Mouse (Mus musculus): Measurements from ENCODE around the gene Snta1.

Snta1 gene

DNA sequence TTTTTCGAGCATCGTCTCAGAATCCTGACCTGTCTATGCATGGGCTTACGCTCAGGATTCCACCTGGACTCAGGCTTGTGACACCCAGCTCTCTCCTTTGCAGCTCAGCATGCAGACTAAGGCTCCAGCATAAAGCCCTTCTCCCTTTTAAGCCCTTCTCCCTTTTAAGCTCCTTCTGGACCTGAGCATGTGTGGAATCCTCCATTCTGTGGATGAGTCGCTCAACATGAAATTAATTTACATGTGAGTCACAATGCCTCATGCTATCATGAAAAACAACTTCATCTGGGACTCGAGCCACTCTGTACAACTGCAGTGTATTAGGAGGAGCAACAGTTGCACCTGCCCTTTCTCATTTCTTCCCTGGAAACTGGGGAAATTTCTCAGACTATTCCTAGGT is 14.3 kb upstream of the Snta1 start:
- no peak for DNase-seq (ENCODE audit: low spot score)

DNA sequence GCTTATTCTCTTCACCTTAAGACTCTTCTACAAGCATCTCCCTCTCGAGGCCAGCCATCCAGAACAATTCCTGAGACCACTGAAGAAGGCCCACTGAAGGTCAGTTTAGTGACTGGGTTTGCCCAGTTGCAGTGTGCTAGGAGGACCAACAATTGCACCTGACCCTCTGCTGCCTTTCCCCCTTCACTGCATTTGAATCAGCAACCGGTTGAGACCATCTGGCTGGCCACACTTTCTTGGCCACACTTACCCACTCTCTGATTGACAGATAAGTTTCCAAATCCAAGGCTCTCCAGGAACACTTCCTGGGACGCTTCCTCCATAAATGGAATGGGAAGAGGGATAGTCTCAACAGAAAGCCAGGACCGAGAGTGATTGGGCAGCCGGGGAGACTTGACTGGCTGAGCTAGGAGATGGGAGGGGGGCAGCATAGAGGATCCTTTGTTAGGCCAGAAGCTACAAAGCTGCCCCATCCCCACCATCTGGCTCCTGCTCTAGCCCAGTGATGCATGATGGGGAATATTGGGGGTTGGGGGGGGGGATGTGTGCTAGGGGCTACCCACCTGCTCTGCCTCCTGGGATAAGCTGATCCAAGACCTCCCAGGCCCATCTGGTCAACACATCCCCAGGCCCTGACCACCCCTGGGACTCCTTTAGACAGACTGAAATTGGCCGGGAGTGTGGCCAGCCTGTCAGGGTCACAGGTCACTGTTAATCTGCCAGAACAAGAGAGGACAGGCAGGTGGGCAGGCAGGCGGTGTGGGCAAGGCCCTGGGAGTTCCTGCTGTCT is 13.2 kb upstream of the Snta1 start:
- peak; percentile 81 for DNase-seq (ENCODE audit: low spot score)

DNA sequence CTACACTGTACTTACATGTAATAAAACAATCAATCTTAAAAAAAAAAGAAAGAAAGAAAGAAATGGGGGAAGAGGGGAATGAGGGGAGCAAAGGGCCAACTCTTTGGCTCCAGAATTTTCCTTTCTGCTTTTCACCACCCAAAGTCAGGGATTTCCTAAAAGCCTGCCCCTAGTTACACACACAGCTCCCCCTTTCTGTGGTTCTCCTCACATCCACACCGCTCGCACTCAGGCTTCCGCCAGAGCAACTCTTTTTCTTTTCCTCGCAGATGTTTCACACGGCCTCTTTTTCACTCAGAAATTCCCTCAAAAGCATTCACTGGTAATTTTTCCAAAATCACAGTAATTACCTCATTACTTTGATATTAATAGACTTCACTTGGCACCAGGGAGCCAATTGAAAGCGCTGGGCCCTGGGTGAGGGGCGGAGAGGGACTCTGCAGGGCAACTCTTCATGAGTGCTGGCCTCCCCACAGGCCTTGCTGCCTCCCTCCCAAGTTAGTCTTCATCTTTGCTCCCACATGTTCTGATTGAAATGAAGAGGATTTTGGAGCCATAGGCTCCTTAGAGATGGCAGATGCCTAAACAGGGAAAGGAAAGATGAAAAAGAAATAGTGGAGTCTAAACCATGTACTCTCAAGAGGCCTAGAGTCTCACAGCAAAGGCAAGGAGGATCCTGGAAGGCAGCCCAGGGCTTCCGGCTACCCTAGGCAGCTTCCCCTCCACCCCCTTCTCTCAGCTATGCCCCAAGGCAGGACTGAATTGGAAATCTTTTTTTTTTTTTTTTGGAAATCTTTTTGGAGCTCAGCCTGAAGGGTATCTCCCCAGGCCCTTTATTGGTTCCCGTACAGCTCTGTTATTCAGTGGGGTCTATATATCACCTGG is 12.0 kb upstream of the Snta1 start:
- no peak for DNase-seq (ENCODE audit: low spot score)

DNA sequence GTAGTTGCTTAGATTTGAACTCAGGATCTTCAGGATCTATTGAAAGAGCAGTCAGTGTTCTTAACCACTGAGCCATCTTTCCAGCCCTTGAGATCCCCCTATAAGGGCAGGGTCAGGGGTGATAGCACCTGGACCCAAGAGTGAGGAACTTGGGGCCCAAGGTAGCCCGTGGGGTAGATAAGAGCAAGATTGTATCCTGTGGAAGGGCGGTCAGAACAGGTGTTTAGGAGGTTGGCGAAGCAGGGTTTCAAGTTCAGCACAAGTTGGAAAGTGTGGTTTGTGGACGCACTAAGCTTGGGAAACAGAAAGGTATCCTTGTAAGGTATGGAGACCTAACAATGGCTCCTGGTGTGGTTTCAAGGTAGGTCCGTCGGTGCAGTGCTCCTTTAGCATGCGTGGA is 10.1 kb upstream of the Snta1 start:
- DNase-seq (ENCODE audit: low spot score): no peak

DNA sequence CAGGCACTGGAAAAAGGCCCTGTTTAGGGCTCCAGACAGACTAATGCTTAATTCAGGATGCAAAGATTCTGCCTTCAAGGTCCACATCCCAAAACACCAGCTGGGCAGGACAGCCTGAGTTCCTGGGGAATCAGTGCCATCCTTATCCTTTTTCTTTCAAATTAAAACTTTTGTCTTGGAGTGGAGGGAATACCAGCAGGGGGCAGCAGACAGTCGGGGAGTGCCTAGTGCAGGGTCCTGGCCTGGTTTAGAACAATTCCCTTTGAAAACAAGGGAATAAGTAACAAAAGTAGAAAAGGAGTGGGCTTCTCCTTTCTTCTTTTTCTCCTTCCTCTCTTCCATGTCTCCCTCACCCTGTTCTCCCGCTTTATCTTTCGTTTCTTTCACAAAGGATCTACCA is 9.2 kb upstream of the Snta1 start:
- DNase-seq (ENCODE audit: low spot score): peak; percentile 89

DNA sequence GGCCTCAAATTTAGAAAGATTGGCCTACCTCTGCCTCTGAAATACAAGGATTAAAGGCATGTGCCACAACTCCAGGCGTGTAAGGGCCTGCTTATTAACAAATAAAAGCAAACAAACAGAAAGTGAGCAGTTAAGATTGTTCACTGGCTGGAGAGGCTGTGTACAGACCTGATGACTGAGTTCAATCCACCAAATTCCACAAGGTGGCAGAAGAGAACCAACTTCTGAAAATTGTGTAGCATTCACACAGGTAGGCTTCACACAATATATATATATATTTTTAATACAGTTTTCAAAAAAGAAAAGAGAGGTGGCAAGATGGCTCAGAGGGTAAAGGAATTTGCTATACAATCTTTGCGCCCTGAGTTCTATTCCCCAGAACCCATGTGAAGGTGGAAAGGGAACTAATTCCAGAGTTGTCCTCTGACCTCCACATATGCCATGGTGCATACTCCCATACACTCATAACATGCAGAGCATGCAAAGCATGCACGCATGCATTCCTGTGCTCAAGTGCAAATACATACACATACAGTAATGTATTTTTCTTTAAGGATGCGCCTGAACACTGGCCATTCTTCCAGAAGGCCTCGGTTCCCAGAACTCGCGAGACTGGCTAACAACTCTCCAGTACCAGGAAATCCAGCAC is 4.2 kb upstream of the Snta1 start:
- DNase-seq (ENCODE audit: low spot score): peak; percentile 82

DNA sequence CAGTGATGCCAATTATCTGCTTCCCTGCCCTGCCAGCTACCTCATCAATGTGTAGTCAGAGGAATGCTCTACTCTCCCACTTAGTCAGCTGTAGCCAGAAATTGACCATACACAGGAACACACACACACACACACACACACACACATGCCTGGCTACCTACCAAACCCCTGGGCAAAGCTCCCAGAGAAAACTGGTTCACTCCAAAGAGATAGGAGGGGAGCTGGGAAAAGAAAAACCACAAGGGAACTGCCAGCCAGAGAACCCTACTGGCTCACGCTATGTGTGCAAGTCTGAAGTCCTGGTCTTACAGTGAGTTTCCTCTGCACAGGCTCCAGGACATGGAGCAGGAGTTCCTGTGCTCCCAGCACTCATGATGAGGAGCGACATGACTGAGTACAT is 2.5 kb upstream of the Snta1 start:
- no peak for DNase-seq (ENCODE audit: low spot score)

DNA sequence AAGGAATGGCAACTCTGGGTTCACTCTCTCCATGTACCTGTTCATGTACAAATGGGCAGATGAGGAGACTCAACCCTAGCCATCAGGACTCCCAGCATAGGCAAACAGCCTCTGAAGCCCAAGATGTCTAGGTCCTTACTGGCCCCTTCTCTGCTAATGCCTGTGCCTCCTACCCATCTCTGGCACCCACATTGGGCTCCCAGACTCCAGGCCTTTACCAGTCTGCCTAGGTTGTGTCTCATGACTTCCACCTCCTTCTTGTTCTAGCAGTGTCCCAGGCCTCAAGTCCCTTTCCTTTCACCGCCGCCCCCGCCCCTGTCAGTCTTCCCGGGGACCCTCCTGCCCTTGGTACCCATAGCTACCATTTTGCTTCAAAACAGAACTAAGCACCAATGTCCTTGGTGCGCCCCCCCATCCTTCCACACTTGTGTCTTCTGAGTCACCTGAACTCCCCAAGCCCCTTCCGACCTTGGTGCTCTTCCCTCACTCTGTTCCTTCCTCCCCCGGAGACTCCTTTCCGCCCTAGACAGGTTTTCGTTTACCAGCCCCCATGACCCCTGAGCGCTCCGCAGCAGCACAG is 746 bp downstream of the Snta1 start:
- DNase-seq (ENCODE audit: low spot score): no peak

DNA sequence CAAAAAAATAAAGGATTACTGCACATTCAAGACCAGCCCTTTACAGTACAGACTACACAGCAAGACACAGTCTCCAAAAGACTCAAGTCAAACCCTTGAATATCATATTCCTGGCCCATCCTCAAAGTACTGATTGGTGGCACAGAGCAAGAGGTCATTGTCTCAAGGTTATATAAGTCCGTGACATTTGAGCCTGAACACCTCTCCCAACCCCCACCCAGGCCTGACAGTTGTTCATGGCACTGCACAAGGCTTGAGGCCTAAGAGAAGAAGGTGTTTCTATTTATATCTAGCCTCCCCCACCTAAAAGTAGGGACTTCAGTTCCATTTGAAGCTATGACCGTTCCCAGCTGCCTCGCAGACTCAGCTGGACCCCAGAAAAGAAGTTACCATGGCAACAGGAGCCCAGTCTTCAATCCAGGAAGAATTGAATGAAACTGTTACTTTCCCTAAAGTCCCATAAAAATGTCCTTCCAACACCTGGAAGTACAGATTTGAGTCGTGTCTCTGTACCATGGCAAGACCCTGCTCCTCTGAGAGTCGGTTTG is 2.4 kb downstream of the Snta1 start:
- no peak for DNase-seq (ENCODE audit: low spot score)

DNA sequence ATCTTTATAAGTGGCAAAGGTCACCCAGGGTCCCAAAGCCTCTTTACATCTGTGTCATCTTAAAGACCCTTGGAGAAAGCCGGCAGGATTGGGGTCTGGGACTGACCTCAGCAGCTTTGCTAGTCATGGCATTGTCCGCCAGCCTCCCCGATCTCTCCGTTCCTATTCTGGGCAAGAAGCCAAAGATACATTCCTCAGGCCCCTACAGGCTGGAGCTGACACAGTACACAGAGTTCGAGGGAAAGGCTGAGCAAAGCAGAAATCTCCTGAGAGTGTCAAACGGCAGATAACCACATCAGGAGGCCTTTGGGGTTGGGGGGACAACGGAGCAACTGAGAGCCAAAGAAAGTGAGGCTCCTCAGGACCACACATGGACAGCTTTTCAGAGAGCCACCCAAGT is 5.1 kb downstream of the Snta1 start:
- peak; percentile 38 for DNase-seq (ENCODE audit: low spot score)

DNA sequence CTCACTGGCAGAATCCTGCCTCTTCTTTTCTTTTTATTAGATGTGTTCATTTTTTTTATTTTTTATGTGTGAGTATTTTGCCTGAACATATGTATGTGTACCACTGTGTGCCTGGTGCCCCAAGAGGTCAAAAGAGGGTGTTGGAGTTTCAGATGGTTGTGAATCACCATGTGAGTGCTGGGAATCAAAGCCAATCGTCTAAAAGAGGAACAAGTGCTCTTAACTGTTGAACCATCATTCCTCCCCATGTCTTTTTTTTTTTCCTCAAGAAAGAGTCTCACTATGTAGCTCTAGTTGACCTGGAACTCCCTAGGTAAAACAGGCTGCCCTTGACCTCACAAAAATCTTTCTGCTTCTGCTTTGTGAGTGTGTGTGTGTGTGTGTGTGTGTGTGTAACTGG is 5.9 kb downstream of the Snta1 start:
- no peak for DNase-seq (ENCODE audit: low spot score)

DNA sequence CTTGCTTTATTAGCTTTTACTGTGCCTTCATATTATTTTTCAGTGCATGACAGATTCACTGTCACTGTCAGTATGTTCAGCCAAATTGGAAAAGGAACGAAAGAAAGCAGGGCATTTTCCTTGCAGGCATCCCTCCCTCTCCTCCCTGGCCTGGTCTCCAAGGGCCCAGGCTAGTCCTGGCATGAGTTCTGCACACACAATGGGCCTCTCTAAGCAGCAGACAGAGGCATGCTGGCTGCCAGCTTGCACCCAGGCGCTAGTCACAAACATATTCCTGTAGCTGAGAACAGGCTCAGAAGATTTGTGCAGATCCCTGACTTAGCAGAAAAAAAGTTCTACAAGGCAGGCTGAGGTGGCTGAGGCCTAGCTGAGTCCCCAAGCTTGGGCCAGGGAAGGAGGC is 8.6 kb downstream of the Snta1 start:
- DNase-seq (ENCODE audit: low spot score): no peak

DNA sequence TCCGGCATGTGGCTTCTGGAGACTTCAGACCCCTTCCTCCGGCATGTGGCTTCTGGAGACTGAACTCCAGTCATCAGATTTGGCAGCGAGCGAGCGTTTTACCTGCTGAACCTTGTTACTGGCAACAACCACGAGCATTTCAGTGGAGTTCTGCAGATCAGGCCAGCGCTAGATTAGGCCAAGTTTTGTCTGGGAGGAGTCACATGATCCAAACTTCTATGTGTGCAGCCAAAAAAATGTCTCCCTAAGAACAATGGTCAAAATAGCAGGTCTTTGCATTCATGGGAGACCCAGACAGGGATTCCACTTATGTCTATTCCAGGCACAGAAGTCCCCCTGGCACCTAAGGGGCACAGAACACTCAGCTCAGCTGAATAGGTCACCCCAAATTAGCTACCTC is 9.6 kb downstream of the Snta1 start:
- no peak for DNase-seq (ENCODE audit: low spot score)

DNA sequence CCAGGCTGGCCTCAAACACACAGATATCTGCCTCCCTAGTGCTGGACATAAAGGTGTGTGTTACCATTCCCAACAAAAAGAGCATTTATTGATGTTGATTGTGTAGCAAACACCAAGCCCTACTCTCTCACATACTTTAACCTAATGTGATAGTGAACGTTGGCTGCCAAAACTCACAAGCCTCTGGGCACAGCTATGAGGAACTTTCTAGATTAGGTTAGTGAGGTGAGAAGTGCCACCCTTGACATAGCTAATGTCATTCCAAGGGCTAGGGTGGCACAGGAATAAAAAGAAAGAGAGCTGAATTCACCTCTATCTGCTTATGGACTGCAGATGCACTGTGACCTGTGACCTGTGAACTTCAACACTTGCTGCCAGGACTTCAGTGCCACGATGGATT is 11.4 kb downstream of the Snta1 start:
- no peak for DNase-seq (ENCODE audit: low spot score)

DNA sequence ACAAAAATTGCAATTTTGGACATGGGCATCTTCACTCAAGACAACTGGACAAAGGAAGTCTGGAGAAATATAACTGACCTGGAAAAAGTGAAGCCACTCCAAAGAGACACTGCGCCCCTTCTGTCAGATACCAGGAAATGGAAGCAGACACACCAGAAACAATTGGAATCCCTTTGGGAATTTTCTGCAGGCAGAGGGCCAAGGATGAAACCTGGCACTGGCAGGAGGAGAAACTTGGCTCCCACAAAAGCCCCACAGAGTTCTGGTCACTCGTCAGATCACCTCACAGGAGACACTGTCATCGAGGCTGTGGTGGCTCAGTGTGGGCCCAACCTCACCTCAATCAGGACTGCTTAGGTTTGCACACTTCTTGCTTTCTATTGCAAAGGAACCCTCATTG is 13.3 kb downstream of the Snta1 start:
- DNase-seq (ENCODE audit: low spot score): no peak

DNA sequence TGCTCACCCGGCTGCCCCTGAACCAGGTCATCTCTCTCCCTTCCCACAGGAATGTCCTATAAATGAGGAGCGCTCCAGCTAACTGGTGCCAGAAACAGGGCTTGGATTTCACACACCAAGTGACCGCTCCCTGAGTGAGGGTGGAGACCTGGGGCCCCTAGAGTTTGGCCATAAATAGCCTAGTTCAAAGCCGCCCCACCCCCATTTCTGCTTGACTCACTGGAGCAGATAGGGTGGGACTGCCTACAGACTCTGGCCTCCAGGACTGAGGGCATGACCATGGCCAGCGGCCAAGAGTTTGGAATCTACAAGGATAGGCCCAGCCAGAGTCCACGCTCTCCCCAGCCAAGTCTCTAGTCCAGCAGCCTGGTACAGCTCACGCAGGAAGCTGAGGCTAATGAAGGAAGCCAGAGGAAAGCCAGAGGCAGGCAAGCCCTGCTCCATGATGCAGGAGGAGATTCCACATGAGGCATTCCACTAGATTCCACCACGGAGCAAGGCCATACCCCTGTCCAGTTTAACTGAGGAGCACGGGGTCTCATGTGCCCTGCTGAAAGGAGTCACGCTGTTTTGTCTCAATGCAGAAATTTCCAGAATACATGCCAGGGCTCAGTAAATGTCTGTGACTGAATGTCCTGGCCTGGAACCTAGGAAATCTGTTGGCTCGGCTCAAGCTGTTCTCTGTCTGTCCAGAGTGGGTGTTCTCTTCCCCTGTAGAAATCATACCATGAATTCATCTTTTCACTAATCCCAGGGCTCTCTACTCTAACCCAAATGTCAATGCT is 17.5 kb downstream of the Snta1 start:
- no peak for DNase-seq (ENCODE audit: low spot score)

DNA sequence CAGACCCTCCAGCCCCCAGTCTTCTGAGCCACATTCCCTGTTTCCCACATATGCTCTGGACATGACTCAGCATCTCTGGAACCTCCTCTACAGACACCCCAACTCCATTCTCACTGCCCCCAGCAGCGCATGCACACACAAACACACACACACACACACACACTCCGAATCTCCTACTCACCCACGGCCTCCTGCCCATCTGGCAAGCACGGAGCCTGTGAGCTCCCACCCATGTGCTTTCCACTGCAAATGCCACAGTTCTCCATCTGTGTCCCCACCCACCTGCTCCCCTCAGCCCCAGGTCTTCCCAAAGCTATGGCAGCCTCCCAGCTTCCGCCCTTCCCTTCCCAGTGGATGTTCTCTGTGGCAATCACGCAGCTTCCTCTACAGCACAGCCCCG is 28.8 kb downstream of the Snta1 start:
- no peak for DNase-seq (ENCODE audit: low spot score)

DNA sequence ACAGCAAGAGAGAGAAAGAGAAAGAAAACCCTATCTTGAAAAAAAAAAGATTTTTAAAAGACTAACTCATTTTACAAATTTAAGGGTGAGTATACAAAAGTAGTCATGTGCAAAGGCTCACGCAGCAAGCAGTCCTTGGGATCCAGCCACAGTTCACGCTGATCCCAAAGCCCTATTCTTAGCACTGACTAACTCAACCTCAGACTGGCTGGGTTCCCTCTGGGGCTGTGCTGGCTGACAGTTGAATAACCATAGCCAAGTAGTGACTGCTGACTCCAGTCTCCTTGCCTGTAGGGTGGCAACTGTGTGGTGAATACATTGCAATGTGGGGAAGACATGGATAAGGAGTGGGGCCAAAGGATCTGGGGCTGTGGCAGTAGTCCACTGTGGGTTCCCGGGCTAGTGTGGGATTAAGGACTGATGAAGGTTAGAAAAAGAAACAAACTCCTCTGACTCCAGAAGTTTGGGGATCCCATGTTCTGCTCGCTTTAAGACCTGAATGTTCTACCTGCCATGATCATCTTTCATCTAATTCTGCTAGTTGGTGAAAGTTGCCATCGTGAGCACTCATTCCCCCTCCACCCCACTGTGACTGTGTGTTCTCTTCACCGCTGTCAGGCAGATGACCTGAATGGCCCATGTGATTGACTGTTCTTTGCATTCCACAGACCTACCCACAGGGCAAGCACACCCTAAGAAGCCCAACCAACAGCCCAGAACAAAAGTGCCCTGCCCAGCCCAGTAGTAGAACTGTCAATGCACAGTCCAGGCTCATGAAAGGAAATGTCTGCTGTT is 32.9 kb downstream of the Snta1 start:
- DNase-seq (ENCODE audit: low spot score): no peak

DNA sequence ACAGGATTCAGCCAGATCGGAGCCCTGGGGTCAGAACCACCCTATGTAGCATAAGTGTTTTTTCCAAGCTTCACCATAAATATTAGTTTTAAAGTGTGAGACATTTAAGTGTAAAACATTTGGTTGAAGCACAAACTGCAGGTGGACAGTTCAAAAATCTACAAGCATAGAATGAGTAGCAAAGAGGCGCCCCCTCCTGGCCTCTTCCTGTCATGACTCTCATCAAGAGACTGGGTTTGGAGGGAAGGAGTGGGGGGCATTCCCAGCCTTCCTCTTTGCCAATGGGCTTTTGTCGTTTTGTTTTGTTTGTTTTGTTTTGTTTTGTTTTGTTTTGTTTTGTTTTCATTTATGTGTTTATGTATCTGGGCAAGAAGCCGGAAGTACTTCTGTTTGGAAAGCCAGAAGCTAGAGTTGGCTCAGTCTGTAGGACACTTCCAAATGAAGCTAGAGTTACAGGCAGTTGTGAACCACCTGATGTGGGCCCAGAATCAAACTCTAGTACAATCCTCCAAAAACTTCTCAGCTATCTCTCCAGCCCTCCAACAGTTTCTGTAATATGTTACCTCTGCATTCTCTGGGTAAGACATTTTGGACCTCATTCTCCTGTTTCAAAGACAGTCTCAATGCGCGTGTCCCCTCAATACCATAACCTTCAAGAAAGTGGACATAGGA is 33.8 kb downstream of the Snta1 start:
- peak; percentile 80 for DNase-seq (ENCODE audit: low spot score)
